Mouse (Mus musculus) hindbrain, embryonic 14.5 days (tissue): ENCODE measurements around the gene Ago4. TPM values are rescaled to one million over a fixed set of nuclear protein-coding genes. Genes with fewer than 3 reads are reported as not detected.
A peak's percentile ranks its signal among the peaks of the same experiment; 100 is the strongest.

Source experiments
- ATAC-seq: fragments of 200-750 bp; cut with Nextera tagmentation; 2 replicates; pipeline ENCODE4 v1.8.0; 2017; ENCODE audit warnings: moderate number of reproducible peaks, mild to moderate bottlenecking, moderate TSS enrichment, moderate library complexity; ENCODE audit not compliant: low FRiP score
- DNase-seq: peaks from one replicate; pipeline ENCODE4 v3.0.0-alpha.2; 2015; ENCODE audit warnings: low spot score
- H3K27ac ChIP-seq: fragments of 300-500 bp; sonication (generic); 2 replicates; pipeline ENCODE4 v1.5.1; 2014; ENCODE audit warnings: mild to moderate bottlenecking, moderate library complexity
- H3K27me3 ChIP-seq: fragments of 300-500 bp; sonication (generic); 2 replicates; pipeline ENCODE4 v1.6.1; 2014; ENCODE audit warnings: mild to moderate bottlenecking, low read length, mixed read lengths; ENCODE audit not compliant: control insufficient read depth, insufficient read depth
- H3K36me3 ChIP-seq: fragments of 300-500 bp; sonication (generic); replicated peaks from 2 replicates; pipeline ENCODE4 v1.6.1; 2014; ENCODE audit not compliant: control insufficient read depth, insufficient read depth
- H3K4me1 ChIP-seq: fragments of 300-500 bp; sonication (generic); replicated peaks from 2 replicates; pipeline ENCODE4 v1.6.1; 2014; ENCODE audit warnings: antibody characterized with exemption, low read length, mixed read lengths; ENCODE audit not compliant: control insufficient read depth, insufficient read depth
- H3K4me2 ChIP-seq: fragments of 300-500 bp; sonication (generic); replicated peaks from 2 replicates; pipeline ENCODE4 v1.6.1; 2014; ENCODE audit warnings: mild to moderate bottlenecking, moderate library complexity
- H3K4me3 ChIP-seq: fragments of 300-500 bp; sonication (generic); replicated peaks from 2 replicates; pipeline ENCODE4 v1.5.1; 2014; ENCODE audit warnings: mild to moderate bottlenecking, low read length
- H3K9ac ChIP-seq: fragments of 300-500 bp; sonication (generic); 2 replicates; pipeline ENCODE4 v1.6.1; 2014
- H3K9me3 ChIP-seq: fragments of 300-500 bp; sonication (generic); 2 replicates; pipeline ENCODE4 v1.6.1; 2016; ENCODE audit warnings: low read length; ENCODE audit not compliant: control insufficient read depth
- WGBS: fragments of 180-500 bp; shearing (Covaris S2); extraction: QIAGEN DNeasy Blood & Tissue Kit; methylation state at CpG from one replicate; pipeline ENCODE4 v1.1.7; 2014; 5-methylcytosine and 5-hydroxymethylcytosine counted together
- polyA plus RNA-seq: library from polyadenylated mRNA; unstranded; fragments of >200 nt; fragmentation: Nextera tagmentation; extraction: Ambion mirVana; gene quantifications from 2 replicates; pipeline ENCODE4 v1.2.1, GENCODE M21; 2014

Ago4 gene
- polyA plus RNA-seq, 1 experiment from 2014 or later = 9.8 TPM

DNA sequence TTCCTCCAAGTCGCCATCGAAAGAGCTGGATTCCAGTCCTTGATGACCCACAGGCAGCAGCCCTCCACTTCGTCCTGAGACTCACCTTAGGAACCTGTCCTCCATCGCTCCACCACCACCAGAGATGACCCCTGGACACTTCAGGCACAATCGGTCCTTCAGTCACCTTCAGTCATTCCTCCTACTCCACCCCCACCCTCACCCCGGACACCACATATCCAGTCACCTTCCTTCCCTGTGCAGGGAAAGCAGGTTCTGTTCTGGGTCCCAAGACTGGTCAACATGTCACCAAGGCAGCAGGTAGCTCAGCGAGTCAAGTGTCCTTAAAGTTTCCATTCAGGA lies 428 bp upstream of the Ago4 start:
- Histone ChIP-seq H3K9me3 (no peaks in the 10 kb centered on the region), H3K27me3 (no peaks in the 10 kb centered on the region), H3K4me3 (peak overlapping the region; percentile 78), H3K36me3 (no peaks in the 10 kb centered on the region), H3K27ac (peak overlapping the region; percentile 81), H3K4me2 (peak overlapping the region; percentile 86), H3K4me1 (peaks cover 17% of the 10 kb centered on the region), H3K9ac (peak overlapping the region; percentile 78)
- no peak for DNase-seq
- WGBS = 6% methylated on average over 7 of the region's 7 CpGs
- 0 out of 2 replicates have a peak, but pooled peaks have one; percentile 58 for ATAC-seq

DNA sequence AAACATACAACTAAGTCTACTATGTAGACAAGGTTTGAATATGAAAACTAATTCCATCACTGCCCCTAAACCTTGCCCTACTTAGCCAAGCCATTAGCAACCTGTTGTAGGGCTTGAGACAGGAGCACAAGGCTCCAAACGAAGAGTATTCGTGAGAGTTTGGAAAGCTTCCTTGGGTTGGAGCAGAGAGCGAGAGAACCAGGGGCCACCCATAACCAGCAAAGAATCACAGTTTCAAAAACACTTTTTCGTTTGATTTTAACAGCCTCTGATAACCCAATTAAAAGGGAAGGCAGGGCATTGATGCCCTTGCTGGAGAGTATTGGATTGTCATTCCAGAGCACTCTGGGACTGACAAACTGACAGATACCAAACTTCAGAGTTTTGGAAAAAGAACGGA lies 980 bp downstream of the Ago4 start:
- no peak for DNase-seq
- H3K9ac ChIP-seq = peak overlapping the region; percentile 78
- WGBS = 32% methylated on average over 5 of the region's 5 CpGs

DNA sequence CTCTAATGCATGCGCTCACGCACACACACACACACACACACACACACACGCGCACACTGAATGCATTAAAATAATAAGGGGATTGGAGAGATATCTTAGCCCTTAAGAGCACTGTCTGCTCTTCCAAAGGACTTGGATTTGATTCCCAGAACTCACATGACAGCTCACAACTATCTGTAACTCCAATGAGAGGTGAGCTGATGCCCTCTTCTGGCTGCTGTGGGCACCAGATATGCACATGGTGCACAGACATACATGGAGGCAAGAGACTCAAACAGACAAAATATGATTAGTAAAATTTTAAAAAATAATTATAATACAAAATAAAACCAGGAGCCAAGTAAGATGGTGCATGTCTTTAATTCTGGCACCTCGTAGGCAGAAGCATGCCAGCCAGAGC lies 6.4 kb downstream of the Ago4 start:
- no peak overlapping the region for H3K4me3 ChIP-seq
- peaks cover 21% of the 10 kb centered on the region for H3K36me3 ChIP-seq
- H3K27me3 ChIP-seq = no peaks in the 10 kb centered on the region
- no peak overlapping the region for H3K9ac ChIP-seq
- H3K4me2 ChIP-seq = no peak overlapping the region
- no peak for DNase-seq
- H3K4me1 ChIP-seq = peaks cover 8% of the 10 kb centered on the region
- WGBS = 89% methylated on average over 5 of the region's 5 CpGs
- no peak for ATAC-seq
- H3K27ac ChIP-seq = no peak overlapping the region
- no peaks in the 10 kb centered on the region for H3K9me3 ChIP-seq

More for the DNA sequence above, 980 bp downstream of the Ago4 start:
- Histone ChIP-seq H3K27ac (peak overlapping the region; percentile 81; the same call in 1 of the 2 replicates), H3K4me1 (peaks cover 17% of the 10 kb centered on the region), H3K4me2 (peak overlapping the region; percentile 86), H3K9me3 (no peaks in the 10 kb centered on the region), H3K27me3 (no peaks in the 10 kb centered on the region), H3K36me3 (no peaks in the 10 kb centered on the region), H3K4me3 (peak overlapping the region; percentile 78)
- ATAC-seq = no peak

DNA sequence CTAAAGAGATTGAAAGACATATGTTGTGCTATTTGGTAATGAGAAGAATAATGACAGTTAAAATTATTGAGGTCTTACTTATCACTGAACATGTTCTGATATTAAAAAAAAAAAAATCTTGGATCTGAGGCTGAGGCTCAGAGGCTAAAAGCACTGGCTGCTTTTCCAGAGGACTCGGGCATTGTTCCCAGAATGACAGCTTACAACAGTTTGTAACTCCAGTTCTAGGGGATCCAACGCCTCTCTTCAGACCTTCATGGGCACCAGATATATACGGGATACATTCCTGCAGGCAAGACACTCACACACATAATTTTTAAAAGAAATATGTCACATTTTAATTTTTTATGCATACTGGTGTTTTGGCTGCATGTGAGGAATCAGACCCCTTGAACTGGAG lies 7.1 kb downstream of the Ago4 start:
- WGBS = 89% methylated on average over 3 of the region's 3 CpGs
- ATAC-seq (no peak), DNase-seq (no peak)
- Histone ChIP-seq H3K27ac (no peak overlapping the region), H3K9ac (no peak overlapping the region), H3K4me3 (no peak overlapping the region), H3K4me2 (no peak overlapping the region), H3K27me3 (no peaks in the 10 kb centered on the region), H3K4me1 (peaks cover 4% of the 10 kb centered on the region; the same call in 1 of the 2 replicates), H3K9me3 (no peaks in the 10 kb centered on the region), H3K36me3 (peaks cover 25% of the 10 kb centered on the region)

DNA sequence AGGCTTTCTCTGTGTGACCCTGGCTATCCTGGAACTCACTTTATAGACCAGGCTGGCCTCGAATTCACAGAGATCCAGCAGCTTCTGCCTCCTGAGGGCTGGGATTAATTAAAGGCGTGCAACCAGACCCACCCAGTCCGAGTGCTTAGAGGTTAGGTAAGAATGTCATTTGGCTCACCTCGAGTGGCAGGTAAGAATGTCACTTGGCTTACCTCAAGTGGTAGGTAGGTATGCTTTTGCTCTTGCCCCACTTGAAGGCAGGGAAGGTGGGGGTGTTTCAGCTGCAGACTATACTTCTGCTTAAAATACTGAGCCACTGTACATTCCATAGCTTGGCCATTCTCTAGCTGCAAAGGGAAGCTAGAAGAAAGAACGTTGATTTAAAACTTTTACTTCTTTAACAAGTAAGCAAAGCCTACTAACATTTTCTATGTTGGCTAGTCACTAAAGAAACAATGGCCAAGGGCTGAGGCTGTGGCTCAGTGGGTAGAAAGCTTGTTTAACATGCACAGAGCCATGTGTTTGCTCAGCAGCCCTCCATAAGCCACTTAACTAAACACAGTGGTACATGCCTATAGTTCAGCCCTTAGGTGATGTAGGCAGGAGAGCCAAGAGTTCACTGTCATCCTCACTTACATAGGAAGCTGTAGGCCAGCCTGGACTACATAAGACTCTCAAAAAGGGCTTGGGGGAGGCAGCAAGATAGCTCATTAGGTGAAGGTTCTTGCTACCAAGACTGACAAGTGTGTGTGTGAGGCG lies 20.8 kb downstream of the Ago4 start:
- peaks cover 87% of the 10 kb centered on the region for H3K36me3 ChIP-seq
- DNase-seq (no peak), ATAC-seq (no peak)
- no peak overlapping the region for H3K4me2 ChIP-seq
- no peak overlapping the region for H3K9ac ChIP-seq
- H3K4me3 ChIP-seq = no peak overlapping the region
- H3K27me3 ChIP-seq = no peaks in the 10 kb centered on the region
- H3K4me1 ChIP-seq = no peaks in the 10 kb centered on the region
- no peaks in the 10 kb centered on the region for H3K9me3 ChIP-seq
- no peak overlapping the region for H3K27ac ChIP-seq
- 90% methylated on average over 6 of the region's 6 CpGs for WGBS

DNA sequence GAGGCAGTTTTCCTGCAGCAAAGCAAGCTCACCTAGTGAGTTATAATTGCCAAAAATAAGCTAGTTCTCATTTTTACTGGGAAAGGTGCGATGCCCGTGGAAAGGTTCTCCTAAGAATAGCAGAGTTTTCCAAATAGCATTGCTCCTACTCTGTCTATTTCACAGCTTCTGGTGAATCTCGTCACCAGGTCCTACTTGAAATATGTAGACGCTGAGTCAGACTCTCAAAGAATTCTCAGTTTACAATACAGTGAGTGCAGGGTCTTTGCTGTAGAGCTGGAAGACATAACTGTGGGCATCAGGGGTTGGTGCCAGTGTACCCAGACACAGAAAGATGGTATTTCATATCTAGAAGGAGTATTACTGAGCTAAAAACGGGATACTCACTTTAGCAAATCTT lies 22.3 kb downstream of the Ago4 start:
- ATAC-seq (no peak), DNase-seq (no peak)
- H3K27ac ChIP-seq = no peak overlapping the region
- H3K27me3 ChIP-seq = no peaks in the 10 kb centered on the region
- no peak overlapping the region for H3K4me2 ChIP-seq
- H3K4me1 ChIP-seq = no peaks in the 10 kb centered on the region
- peaks cover 88% of the 10 kb centered on the region for H3K36me3 ChIP-seq
- no peak overlapping the region for H3K4me3 ChIP-seq
- H3K9ac ChIP-seq = no peak overlapping the region
- no peaks in the 10 kb centered on the region for H3K9me3 ChIP-seq
- WGBS = 96% methylated on average over 5 of the region's 5 CpGs

DNA sequence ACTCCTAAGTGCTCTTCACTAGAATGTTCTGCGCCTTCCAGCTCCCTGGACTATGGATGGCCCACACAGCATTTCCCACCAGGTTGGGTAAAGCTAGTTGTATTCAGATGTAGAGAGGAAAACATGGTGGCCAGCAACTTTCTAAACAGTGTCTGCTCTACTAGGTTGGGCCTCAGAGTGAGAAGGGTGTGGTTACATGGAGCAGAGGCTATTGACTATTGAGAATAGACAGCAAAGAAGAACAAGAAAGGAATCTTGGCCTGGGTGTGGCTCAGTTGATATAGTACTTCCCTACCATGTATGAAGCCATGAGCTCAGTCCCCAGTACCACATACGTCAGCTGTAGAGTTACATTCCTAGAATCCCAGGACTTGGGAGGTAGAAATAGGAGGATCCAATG lies 24.2 kb downstream of the Ago4 start:
- Histone ChIP-seq H3K9ac (no peak overlapping the region), H3K27ac (no peak overlapping the region), H3K4me3 (no peak overlapping the region), H3K4me2 (no peak overlapping the region), H3K27me3 (no peaks in the 10 kb centered on the region), H3K36me3 (peaks cover 92% of the 10 kb centered on the region), H3K9me3 (no peaks in the 10 kb centered on the region), H3K4me1 (no peaks in the 10 kb centered on the region)
- DNase-seq (no peak), ATAC-seq (no peak)
- WGBS = 100% methylated on average over 2 of the region's 2 CpGs

DNA sequence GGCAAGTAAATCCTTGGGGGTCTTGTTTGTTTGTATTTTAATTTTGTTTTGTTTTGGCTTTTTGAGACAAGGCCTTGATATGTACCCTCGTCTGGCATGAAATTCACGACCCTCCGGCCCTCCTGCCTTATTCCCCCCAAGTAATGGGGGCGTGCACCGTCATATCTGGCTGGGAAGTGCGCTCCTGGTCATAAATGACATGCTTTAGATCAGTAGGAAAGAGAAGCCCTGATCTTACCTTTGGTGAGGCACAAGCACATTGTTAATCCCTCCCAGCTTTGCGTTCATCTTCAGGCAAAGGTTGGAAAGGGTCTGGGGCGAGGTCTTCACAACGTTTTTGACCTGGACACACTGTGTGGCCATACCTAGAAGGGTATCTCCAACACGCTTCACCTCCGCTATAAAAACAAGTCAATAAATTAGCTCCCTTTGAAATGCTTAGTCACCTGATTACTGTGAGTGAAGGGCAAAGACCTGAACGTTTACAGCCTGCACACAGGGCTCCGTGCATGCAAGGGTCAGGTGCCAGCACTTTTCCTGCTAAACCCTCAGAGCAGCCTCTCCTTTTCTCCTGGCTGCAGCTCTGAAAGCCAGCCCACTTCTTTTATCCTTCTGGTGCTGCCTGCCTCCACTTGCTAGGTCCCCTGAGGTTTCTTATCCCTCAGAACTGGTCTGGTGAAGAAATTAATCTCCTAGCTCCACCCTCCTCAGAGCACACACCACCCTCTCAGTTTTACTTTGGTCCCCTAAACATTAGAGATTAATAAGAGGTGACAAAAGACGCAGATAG lies 25.0 kb downstream of the Ago4 start:
- Histone ChIP-seq H3K36me3 (peaks cover 96% of the 10 kb centered on the region), H3K4me1 (no peaks in the 10 kb centered on the region), H3K4me3 (no peak overlapping the region), H3K27me3 (no peaks in the 10 kb centered on the region), H3K9me3 (no peaks in the 10 kb centered on the region), H3K9ac (no peak overlapping the region), H3K4me2 (no peak overlapping the region), H3K27ac (no peak overlapping the region)
- 81% methylated on average over 14 of the region's 14 CpGs for WGBS
- ATAC-seq (no peak), DNase-seq (no peak)

DNA sequence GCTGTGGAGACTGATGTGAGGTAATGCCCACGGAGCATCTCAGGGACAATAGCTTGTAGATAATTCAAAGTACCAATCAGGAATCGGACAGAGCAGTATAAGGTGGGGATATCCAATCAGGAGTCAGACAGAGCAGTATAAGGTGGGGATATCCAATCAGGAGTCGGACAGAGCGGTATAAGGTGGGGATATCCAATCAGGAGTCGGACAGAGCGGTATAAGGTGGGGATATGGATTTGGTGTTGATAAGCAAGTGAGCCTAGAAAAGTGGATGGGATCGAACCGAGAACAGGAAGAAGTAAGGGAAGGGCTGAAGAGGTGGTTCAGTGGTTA lies 30.3 kb downstream of the Ago4 start:
- no peak for DNase-seq
- 58% methylated on average over 8 of the region's 8 CpGs for WGBS
- Histone ChIP-seq H3K4me2 (no peak overlapping the region), H3K9me3 (no peaks in the 10 kb centered on the region), H3K36me3 (peaks cover 65% of the 10 kb centered on the region), H3K9ac (no peak overlapping the region), H3K4me1 (no peaks in the 10 kb centered on the region), H3K27me3 (no peaks in the 10 kb centered on the region), H3K4me3 (no peak overlapping the region), H3K27ac (no peak overlapping the region)
- ATAC-seq = peak; percentile 48; the same call in 1 of the 2 replicates
